Mouse (Mus musculus): ENCODE data around the gene Efnb1.

Efnb1 gene

DNA sequence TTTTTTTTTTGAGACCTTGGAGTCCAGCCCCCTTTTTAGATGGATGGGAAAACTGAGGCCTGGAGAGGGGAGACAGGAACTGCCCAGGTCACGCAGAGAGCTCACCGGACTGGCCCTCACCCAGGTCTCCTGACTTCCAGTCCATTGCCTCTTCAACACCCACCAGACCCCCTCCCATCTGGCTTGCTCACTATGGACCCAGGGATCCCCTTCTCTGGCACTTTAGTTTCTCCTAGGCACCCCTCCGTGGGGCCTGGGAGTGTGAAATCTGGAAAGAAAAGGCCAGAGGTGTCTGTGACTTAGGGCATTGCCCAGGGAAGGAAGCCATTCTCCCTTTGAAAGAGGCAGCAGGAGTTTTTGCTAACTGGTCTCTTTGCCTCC is 17.3 kb downstream of the Efnb1 start:
- no peak for DNase-seq (ENCODE audit: low spot score)

DNA sequence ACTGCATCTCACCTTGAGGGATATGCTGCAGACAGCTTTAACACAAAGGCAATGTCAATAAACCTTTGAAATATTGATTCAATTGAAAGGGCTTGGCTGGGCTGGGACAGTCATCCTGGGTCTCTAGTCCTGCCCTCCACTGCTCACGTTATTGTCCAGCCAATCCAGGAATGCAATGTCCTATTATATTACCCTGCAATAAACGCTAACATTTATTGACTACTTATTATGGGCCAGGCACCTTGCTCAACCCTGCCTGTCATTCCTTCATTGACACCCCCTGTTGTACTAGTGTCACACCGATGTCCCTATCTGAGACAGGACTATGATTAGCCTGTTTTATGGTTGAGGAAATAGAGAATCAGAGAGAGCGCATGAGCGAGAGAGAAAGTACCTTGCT is 18.4 kb downstream of the Efnb1 start:
- no peak for DNase-seq (ENCODE audit: low spot score)

DNA sequence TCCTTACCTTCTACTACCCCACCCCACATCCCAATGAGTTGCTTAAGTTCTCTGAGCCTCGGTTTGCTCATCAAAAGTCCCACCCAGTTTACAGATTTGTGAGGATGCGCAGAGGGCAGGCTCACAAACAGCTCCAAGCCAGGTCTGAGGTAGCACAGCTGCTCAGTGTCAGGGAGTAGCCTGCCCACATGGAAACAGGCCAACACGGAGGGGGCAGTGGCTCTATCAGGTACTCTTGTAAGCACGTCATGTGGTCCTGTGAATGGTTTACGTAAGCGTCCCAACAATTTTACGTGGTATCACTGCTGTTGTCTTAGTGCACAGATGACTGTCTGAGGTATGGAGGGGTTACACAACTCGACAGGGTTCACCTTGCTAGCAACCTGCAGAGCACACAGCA is 23.1 kb downstream of the Efnb1 start:
- no peak for DNase-seq (ENCODE audit: low spot score)

DNA sequence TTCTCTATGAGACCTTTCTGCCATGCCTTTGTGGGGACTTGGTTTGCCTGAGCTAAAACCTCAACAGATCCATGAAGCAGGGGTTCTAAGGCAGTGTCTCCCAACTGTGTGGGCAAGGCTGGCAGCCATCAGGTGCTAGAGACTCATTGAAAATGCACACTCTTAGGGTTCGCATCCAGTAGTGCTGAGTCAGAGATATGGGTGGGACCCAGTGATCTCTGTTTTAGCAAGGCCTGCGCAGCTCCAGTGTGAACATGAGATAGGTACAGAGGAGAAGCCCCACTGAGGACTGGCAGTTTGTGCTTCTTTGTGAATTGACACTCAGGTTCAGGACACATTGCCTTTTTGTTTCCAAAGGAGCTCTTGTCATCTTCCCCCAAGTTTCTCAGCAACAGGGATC is 28.2 kb downstream of the Efnb1 start:
- no peak for DNase-seq (ENCODE audit: low spot score)

DNA sequence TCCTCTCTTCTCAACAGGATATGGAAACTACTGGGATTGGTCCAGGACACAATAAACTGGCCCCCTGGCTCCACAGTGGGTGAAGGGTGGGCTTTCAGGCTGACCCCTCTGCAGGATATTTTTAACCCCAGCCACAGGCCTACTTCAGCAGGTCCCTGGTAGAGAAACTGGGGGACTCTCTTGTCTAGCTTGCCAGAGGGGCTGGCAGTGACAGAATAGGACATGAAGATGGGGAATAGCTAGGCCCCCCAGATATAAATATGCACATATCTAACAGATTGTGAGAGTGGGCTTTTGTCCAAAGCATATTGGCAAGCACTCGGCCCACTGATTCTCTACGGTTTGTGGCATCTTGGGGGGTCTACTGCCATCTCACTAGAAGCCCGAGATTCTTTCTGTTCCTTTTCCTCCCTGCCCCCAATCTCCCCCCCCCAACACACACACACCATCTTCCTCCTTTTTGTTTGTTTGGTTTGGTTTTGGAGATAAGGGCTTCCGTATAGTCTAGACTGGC is 29.0 kb downstream of the Efnb1 start:
- no peak for DNase-seq (ENCODE audit: low spot score)

DNA sequence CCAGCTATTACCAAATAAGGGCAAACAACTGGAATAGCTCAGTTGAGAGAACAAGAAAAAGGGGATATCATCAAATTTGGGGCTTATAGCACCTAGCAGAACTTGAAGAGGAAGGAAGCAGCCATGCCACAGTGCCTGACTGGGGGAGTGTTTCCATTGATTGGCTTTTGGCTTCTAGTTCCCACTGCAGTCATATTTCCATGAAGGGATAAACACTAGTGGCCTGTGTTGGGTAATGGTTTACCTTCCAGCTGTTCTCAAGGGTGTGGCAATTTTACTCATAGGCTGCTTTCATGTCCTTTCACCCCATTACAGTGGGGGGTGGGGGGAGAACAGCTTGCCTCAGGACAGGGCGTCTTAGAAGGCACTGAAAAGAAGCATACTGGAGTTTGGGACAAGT is 31.1 kb downstream of the Efnb1 start:
- no peak for DNase-seq (ENCODE audit: low spot score)

DNA sequence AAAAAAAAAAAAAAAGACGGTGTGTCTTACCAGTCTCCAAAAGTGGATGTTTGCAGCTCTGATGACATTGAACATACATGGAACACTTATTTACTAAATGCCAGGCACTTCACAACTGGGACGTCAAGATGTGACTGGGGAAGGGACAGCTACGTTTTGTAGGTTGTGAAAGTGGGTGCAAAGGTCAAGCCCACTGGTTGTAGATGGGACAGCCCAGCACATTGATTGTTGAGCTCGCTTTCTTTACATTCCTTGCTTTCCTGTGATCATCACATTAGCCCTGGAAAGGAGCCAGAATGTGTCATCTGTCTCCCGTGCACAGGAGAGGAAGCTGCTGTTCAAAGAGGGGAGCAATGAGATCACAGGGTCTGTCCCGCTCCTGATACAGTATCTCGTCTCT is 31.6 kb downstream of the Efnb1 start:
- no peak for DNase-seq (ENCODE audit: low spot score)

DNA sequence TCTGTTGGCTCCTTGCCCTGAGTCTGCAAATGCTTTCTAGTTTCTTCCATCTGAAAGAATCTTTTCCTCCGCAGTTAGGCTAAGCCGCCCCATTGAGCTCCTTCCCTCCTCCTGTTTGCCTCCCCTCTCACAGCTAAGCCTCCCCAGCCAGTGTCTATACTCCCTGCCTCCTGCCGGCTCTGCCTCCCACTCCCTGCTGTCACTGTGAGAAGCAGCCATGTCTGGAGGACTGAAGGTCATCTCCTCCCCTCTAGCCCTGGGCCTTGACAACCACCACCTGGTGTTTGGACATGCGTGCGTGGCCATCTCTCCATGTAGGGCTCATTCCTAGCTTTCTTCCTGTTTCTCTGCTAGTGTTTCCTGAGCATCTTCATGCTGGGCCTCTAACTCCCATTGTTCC is 36.4 kb downstream of the Efnb1 start:
- DNase-seq (ENCODE audit: low spot score) = peak; percentile 18

DNA sequence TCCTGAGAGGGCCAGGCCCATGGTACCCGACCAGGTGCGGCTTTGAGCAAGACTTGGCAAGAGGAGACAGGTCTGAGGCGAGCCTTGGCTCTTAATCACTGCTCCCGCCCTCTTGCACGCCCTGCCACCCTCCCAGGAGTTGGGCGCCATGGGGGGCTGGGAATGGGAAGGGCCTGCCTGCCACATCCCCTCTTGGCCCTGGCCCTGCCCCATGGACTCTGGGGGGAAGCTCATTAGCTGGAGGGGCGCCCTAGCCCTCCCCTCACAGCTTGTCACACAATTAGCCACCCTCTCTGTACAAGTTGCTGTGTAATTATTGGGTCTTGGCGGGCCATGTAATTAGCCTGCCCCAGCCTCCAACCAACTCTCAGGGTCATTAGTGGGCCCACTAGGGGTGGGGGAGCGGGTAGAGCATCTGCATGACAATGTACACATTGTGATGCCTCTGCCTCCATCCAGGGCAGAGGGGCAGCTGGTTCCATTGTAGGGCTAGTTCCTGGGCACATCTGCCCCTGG is 49.2 kb downstream of the Efnb1 start:
- DNase-seq (ENCODE audit: low spot score) = no peak

DNA sequence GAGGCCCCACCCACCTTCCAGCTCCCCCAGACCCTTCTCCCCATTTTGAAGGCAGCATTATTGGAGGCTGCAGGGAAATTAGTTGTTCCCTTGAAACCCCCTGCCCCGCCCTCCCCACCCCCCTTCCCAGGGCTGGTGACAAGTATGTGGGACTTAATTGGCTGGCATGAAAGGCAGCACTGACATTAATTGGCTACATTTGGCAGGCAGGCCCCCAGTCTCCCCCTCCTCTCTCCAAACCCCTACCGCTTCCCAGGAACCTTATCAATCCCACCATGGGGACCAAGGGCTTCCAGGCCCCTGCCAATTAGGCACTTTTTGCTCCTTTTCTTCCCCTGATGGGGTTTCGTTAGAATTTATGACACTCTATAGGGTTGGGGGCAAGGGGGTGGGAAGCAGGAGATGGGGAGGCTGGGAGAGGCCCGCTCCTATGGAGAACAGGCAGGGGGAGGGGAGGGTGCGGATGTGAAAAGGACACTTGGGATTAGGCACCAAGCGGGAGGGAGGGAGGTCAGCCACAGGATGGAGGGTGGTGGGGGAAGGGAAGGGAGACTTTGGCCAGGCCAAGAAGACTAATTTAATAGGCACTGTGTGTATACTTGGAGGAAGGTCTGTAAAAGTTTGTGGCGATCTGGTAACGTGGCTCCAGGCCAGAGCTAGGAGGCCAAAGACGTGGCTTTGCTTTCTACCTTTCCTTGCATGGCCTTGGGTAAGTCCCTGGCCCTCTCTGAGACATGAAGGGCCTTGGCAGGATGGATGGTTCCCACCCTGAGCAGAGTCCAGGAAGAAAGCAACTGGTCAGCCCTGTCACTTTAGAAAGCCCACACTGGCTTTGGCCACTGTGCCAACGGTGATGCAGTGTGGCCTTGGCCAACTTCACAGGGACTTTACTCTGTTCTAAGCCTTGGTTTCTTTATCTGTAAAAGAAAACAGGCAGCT is 50.8 kb downstream of the Efnb1 start:
- no peak for DNase-seq (ENCODE audit: low spot score)

DNA sequence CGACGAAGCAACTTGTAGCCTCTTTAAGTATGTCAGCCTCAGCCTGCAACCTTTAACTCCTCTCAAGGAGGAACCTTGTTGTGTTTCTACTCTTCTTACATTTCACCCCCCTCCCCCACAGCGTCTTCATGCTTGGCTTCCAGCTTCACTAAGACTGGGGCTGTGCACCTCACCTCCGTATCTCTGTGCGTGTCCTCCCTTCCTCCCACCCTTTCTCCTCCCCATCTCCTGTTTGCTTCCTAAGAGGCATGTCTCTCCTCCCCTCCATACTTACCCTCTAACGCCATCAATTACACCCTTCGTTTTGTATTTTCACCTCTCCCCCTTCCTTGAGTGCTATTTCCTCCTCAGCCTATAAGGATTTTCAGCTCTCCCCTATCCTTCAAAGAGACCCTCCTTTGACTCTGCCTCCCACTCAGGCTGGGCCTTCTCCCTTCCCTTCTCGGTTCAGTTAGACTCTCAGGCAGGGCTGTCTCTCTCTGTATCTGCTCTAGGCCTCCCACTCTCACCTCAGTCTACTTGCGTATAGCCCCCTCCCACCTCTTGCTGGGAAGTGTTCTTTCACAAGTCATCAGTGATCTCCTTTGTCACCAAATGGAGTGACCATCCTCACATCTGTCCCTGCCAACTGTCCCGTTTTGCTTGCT is 55.6 kb downstream of the Efnb1 start:
- DNase-seq (ENCODE audit: low spot score) = no peak

DNA sequence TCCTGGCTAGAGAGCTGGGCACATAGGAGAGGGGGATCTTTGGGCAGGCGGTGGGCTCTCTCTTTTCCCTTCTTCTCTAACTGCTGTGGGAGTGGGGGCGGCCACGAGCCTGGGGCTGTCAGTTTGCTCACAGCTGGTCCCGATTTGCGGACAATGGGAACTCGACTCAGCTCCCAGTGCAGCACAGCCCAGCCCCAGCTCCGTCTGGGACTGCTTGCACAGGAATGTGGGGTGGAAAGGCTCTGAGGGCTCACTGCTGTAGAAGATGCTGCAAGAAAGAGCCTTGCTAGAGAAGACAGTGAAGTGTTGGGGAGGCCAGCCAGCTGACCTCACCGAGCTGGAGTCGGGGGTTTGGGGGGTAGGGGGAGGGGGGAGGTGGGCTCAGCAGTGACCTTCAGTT is 61.0 kb downstream of the Efnb1 start:
- DNase-seq (ENCODE audit: low spot score) = no peak

DNA sequence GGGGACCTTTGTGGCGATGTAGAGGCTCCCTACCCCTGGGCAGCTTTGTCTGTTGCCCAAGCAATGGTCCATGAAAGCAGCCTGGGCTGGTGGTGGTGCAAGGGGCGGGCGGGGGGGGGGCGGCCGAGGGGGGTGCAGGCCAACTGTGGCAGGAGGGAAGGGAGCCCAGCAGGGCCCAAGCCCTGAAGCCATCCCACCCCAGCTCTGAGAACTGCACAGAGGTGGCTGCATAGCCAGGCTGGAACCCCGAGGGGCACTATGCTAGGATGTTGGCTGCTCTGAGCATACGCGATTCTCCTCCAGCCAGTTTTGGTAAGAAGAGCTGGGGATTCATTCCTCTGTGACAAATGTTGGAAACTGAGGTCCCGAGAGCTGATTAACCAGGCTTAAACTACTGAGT is 62.6 kb downstream of the Efnb1 start:
- DNase-seq (ENCODE audit: low spot score) = no peak
